Mouse (Mus musculus): ENCODE measurements around the gene Rin1. TPM values are rescaled to one million over a fixed set of nuclear protein-coding genes. Genes with fewer than 3 reads are reported as not detected.
A peak's percentile ranks its signal among the peaks of the same experiment; 100 is the strongest.

Rin1 gene
- polyA plus RNA-seq, 1 experiment from 2014 or later = 0.64 TPM

GRCm38 (mm10) chr19:5062446-5062845 is 12.2 kb downstream of the Rin1 start:
- no peak for ATAC-seq
- Histone ChIP-seq H3K4me2 (ENCODE audit: low read length) (no peak overlapping the region), H3K4me3 (ENCODE audit: low read length) (no peak overlapping the region), H3K27me3 (replicated peaks; ENCODE audit: control insufficient read depth, insufficient read depth, low read length) (peaks cover 7% of the 10 kb centered on the region), H3K27ac (ENCODE audit: low read depth, low read length) (no peak overlapping the region), H3K9ac (ENCODE audit: low read depth, low read length) (no peak overlapping the region), H3K36me3 (ENCODE audit: control insufficient read depth, insufficient read depth, low read length) (no peaks in the 10 kb centered on the region), H3K9me3 (ENCODE audit: control insufficient read depth, low read length) (no peaks in the 10 kb centered on the region), H3K4me1 (ENCODE audit: control insufficient read depth, insufficient read depth, low read depth, low read length) (peaks cover 2% of the 10 kb centered on the region)
- 83% methylated on average over 6 of the region's 6 CpGs for WGBS

- ATAC-seq = no peak
- no peak overlapping the region for H3K4me3 ChIP-seq (ENCODE audit: low read length)
- no peak overlapping the region for H3K9ac ChIP-seq (ENCODE audit: low read depth, low read length)
- H3K9me3 ChIP-seq (ENCODE audit: control insufficient read depth, low read length) = no peaks in the 10 kb centered on the region
- no peaks in the 10 kb centered on the region for H3K36me3 ChIP-seq (ENCODE audit: control insufficient read depth, insufficient read depth, low read length)
- WGBS = 68% methylated on average over 7 of the region's 7 CpGs
- H3K4me1 ChIP-seq (ENCODE audit: control insufficient read depth, insufficient read depth, low read depth, low read length) = peaks cover 13% of the 10 kb centered on the region
- no peak overlapping the region for H3K4me2 ChIP-seq (ENCODE audit: low read length)
- H3K27me3 ChIP-seq (replicated peaks; ENCODE audit: control insufficient read depth, insufficient read depth, low read length) = peaks cover 12% of the 10 kb centered on the region
- H3K27ac ChIP-seq (ENCODE audit: low read depth, low read length) = no peak overlapping the region
Measured at GRCm38 (mm10) chr19:5065104-5065503, 14.8 kb downstream of the Rin1 start.

DNA sequence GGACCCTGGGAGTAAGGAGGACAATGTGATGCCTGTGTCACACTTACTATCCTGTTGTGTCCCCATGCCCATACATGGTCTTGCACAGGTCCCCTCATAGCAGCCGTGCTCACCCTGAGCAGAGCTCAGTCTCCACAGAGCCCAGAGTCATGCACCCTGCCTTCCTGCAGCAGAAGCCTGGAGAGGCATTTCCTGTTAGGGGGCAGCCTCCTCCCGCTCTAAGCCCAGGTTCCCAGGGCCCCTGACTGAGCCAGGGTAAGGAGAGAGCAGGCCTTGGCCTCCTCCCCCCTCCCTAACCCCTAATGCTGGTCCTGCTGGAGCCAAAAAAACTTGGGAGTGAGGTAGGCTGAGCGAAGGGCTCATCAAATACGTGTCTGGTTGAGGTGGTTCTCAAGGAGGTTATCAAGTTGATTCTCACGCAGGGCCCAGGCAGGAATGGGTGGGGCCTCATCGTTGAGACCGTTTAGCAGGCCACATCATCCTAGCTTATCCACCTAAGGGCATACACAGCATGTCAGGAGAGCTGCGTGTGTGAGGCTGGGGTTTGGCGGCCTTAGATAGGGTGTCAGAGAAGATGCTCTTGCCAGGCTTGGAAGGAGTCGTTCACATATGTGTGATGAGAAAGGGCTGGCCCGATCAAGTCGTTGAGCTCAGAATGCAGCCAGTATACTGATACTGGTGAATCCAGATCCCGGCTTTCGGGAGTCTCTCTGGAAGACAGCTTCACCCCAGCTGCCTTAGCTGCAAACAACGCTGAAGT is 16.9 kb downstream of the Rin1 start:
- Histone ChIP-seq H3K4me2 (ENCODE audit: low read length) (peak overlapping the region; percentile 71), H3K9me3 (ENCODE audit: control insufficient read depth, low read length) (no peaks in the 10 kb centered on the region), H3K4me3 (ENCODE audit: low read length) (peak overlapping the region; percentile 39), H3K27ac (ENCODE audit: low read depth, low read length) (0 out of 2 replicates have a peak overlapping the region, but pooled peaks have one; percentile 3), H3K27me3 (replicated peaks; ENCODE audit: control insufficient read depth, insufficient read depth, low read length) (peaks cover 12% of the 10 kb centered on the region), H3K4me1 (ENCODE audit: control insufficient read depth, insufficient read depth, low read depth, low read length) (peaks cover 22% of the 10 kb centered on the region), H3K36me3 (ENCODE audit: control insufficient read depth, insufficient read depth, low read length) (no peaks in the 10 kb centered on the region), H3K9ac (ENCODE audit: low read depth, low read length) (peak overlapping the region; percentile 69; the same call in 1 of the 2 replicates)
- ATAC-seq = no peak
- WGBS = 14% methylated on average over 15 of the region's 15 CpGs

DNA sequence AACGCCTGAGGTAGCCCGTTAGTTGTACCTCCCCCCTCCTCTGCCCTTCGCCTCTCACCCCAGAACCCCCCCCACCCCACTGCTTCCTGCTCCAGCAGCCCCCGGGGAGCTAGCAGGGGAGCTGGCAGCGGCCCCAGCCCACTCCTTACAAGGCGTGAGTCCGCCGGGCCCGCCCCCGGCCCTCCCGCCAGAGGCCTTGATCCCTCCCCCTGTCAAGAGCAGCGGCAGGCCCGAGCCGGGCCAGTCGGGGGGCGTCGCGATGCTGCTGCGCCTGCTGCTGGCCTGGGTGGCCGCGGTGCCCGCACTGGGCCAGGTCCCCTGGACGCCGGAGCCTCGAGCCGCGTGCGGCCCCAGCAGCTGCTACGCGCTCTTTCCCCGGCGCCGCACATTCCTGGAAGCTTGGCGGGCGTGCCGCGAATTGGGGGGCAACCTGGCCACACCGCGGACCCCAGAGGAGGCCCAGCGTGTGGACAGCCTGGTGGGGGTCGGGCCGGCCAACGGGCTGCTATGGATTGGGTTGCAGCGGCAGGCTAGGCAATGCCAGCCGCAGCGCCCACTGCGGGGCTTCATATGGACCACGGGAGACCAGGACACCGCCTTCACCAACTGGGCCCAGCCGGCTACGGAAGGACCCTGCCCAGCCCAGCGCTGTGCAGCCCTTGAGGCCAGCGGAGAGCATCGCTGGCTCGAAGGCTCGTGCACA is 17.7 kb downstream of the Rin1 start, which contains the start of gene Cd248:
TSS of gene Cd248 (plus strand) at position 212 of the 703 bp plus-strand sequence.
- H3K9me3 ChIP-seq (ENCODE audit: control insufficient read depth, low read length) = no peaks in the 10 kb centered on the region
- H3K4me2 ChIP-seq (ENCODE audit: low read length) = peak within 1 kb of the TSS; percentile 71
- 1% methylated on average over 45 of the region's 56 CpGs for WGBS
- peak; percentile 28 for ATAC-seq
- H3K4me1 ChIP-seq (ENCODE audit: control insufficient read depth, insufficient read depth, low read depth, low read length) = peaks cover 25% of the 10 kb centered on the region
- no peaks in the 10 kb centered on the region for H3K36me3 ChIP-seq (ENCODE audit: control insufficient read depth, insufficient read depth, low read length)
- H3K4me3 ChIP-seq (ENCODE audit: low read length) = peak within 1 kb of the TSS; percentile 39
- 0 out of 2 replicates have a peak within 1 kb of the TSS, but pooled peaks have one; percentile 3 for H3K27ac ChIP-seq (ENCODE audit: low read depth, low read length)
- peaks cover 12% of the 10 kb centered on the region for H3K27me3 ChIP-seq (replicated peaks; ENCODE audit: control insufficient read depth, insufficient read depth, low read length)
- peak within 1 kb of the TSS; percentile 69 for H3K9ac ChIP-seq (ENCODE audit: low read depth, low read length)

GRCm38 (mm10) chr19:5068570-5069234 is 18.4 kb downstream of the Rin1 start:
- 30% methylated on average over 21 of the region's 21 CpGs for WGBS
- H3K4me2 ChIP-seq (ENCODE audit: low read length) = peak overlapping the region; percentile 71

DNA sequence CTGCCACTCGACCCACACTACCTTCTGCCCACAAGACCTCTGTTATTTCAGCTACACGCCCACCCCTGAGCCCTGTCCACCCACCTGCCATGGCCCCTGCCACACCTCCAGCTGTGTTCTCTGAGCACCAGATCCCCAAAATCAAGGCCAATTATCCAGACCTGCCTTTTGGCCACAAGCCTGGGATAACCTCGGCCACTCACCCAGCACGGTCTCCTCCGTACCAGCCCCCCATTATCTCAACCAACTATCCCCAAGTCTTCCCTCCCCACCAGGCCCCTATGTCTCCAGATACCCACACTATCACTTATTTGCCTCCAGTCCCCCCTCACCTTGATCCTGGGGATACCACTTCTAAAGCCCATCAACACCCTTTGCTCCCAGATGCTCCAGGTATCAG is 19.2 kb downstream of the Rin1 start:
- Histone ChIP-seq H3K9ac (ENCODE audit: low read depth, low read length) (no peak overlapping the region), H3K9me3 (ENCODE audit: control insufficient read depth, low read length) (no peaks in the 10 kb centered on the region), H3K4me1 (ENCODE audit: control insufficient read depth, insufficient read depth, low read depth, low read length) (peaks cover 25% of the 10 kb centered on the region), H3K27ac (ENCODE audit: low read depth, low read length) (no peak overlapping the region), H3K27me3 (replicated peaks; ENCODE audit: control insufficient read depth, insufficient read depth, low read length) (peaks cover 14% of the 10 kb centered on the region), H3K4me3 (ENCODE audit: low read length) (no peak overlapping the region), H3K36me3 (ENCODE audit: control insufficient read depth, insufficient read depth, low read length) (no peaks in the 10 kb centered on the region), H3K4me2 (ENCODE audit: low read length) (peak overlapping the region; percentile 71)
- 83% methylated on average over 5 of the region's 5 CpGs for WGBS
- no peak for ATAC-seq

More at GRCm38 (mm10) chr19:5068570-5069234, 18.4 kb downstream of the Rin1 start:
- Histone ChIP-seq H3K9ac (ENCODE audit: low read depth, low read length) (peak overlapping the region; percentile 69), H3K36me3 (ENCODE audit: control insufficient read depth, insufficient read depth, low read length) (no peaks in the 10 kb centered on the region), H3K4me1 (ENCODE audit: control insufficient read depth, insufficient read depth, low read depth, low read length) (peaks cover 25% of the 10 kb centered on the region), H3K4me3 (ENCODE audit: low read length) (peak overlapping the region; percentile 39), H3K9me3 (ENCODE audit: control insufficient read depth, low read length) (no peaks in the 10 kb centered on the region), H3K27me3 (replicated peaks; ENCODE audit: control insufficient read depth, insufficient read depth, low read length) (peaks cover 12% of the 10 kb centered on the region), H3K27ac (ENCODE audit: low read depth, low read length) (no peak overlapping the region)
- ATAC-seq = no peak

DNA sequence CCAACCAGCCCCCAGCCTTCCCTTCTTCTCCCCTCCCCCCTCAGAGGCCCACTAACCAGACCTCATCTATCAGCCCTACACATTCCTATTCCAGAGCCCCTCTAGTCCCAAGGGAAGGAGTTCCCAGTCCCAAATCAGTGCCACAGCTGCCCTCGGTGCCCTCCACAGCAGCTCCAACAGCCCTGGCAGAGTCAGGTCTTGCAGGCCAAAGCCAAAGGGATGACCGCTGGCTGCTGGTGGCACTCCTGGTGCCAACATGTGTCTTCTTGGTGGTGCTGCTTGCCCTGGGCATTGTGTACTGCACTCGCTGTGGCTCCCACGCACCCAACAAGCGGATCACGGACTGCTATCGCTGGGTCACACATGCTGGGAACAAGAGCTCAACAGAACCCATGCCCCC is 19.7 kb downstream of the Rin1 start:
- Histone ChIP-seq H3K36me3 (ENCODE audit: control insufficient read depth, insufficient read depth, low read length) (no peaks in the 10 kb centered on the region), H3K27ac (ENCODE audit: low read depth, low read length) (no peak overlapping the region), H3K4me2 (ENCODE audit: low read length) (peak overlapping the region; percentile 21), H3K9me3 (ENCODE audit: control insufficient read depth, low read length) (no peaks in the 10 kb centered on the region), H3K4me3 (ENCODE audit: low read length) (no peak overlapping the region), H3K9ac (ENCODE audit: low read depth, low read length) (no peak overlapping the region), H3K4me1 (ENCODE audit: control insufficient read depth, insufficient read depth, low read depth, low read length) (peaks cover 25% of the 10 kb centered on the region), H3K27me3 (replicated peaks; ENCODE audit: control insufficient read depth, insufficient read depth, low read length) (peaks cover 16% of the 10 kb centered on the region)
- no peak for ATAC-seq
- 83% methylated on average over 7 of the region's 7 CpGs for WGBS

DNA sequence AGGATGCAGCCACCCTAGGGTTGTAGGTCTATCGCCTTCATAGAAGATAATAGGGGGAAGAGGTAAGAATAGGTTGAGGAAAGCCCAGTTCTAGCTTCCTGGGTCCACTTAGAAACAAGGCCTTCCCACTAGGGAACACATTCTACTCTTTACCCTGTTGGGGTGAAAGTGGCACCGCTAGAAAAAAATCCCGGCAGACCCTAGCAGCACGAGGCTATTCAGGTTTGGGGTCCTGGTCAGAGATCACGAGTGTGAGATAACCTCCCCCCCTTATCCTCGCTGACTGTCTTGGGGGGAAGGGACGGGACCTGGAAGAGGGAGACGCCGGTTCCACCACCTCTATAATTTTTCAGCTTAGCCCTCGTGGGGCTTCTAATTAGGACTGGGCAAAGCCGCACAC is 20.8 kb downstream of the Rin1 start:
- peaks cover 25% of the 10 kb centered on the region for H3K4me1 ChIP-seq (ENCODE audit: control insufficient read depth, insufficient read depth, low read depth, low read length)
- H3K27me3 ChIP-seq (replicated peaks; ENCODE audit: control insufficient read depth, insufficient read depth, low read length) = peaks cover 16% of the 10 kb centered on the region

More for the DNA sequence above, 20.8 kb downstream of the Rin1 start:
- H3K4me2 ChIP-seq (ENCODE audit: low read length) = peak overlapping the region; percentile 81
- H3K9ac ChIP-seq (ENCODE audit: low read depth, low read length) = peak overlapping the region; percentile 63; the same call in 1 of the 2 replicates
- no peaks in the 10 kb centered on the region for H3K9me3 ChIP-seq (ENCODE audit: control insufficient read depth, low read length)
- WGBS = 10% methylated on average over 11 of the region's 11 CpGs
- H3K4me3 ChIP-seq (ENCODE audit: low read length) = peak overlapping the region; percentile 45
- H3K27ac ChIP-seq (ENCODE audit: low read depth, low read length) = peak overlapping the region; percentile 54
- no peak for ATAC-seq
- H3K36me3 ChIP-seq (ENCODE audit: control insufficient read depth, insufficient read depth, low read length) = no peaks in the 10 kb centered on the region

Data from hindbrain, embryonic 16.5 days (tissue).